ENCODE assay signal across 12 mouse cellular contexts in genomic region chr2:31880868-31881267, GRCm38 (mm10). TPM values are rescaled to one million over a fixed set of nuclear protein-coding genes. Genes with fewer than 3 reads are reported as not detected.
DNase-seq lines count a peak whose midpoint lies in the region; ATAC-seq and TF ChIP-seq lines count a peak whose summit lies in the region.
"Had no signal": no experiment of that assay in that cellular context is flagged by ENCODE, and none has a peak within 500 bp of the region (broad histone marks: within the 10 kb centered on the region; RNA-seq: fewer than 3 reads in every experiment).

No protein-coding gene starts in this region.

- no peak overlapping the region for H3K27ac ChIP-seq in kidney, embryonic 14.5 days (ENCODE audit: low read depth, low read length)
- no peak overlapping the region for H3K27ac ChIP-seq in intestine, embryonic 16.5 days (ENCODE audit: low read length)
- no peak overlapping the region for H3K27ac ChIP-seq in forebrain, postnatal 0 days (ENCODE audit: low read depth, low read length)
- H3K27ac ChIP-seq: midbrain, embryonic 12.5 days had no signal

- no peak for TF ChIP-seq CTCF in forebrain, postnatal 0 days (IDR thresholded peaks at IDR 0.05; ENCODE audit: low read depth)

- WGBS in kidney, embryonic 14.5 days = 3% methylated on average over 14 of the region's 14 CpGs
- WGBS in intestine, embryonic 16.5 days = 18% methylated on average over 14 of the region's 14 CpGs
- WGBS in forebrain, postnatal 0 days = 6% methylated on average over 14 of the region's 14 CpGs

- 0 out of 2 replicates have a peak overlapping the region, but pooled peaks have one; percentile 15 for H3K4me2 ChIP-seq in kidney, embryonic 14.5 days (replicated peaks; ENCODE audit: low read depth, low read length)
- H3K4me2 ChIP-seq in intestine, embryonic 16.5 days (ENCODE audit: low read depth, low read length) = no peak overlapping the region
- H3K4me2 ChIP-seq in forebrain, postnatal 0 days (ENCODE audit: low read depth) = no peak overlapping the region
- H3K4me2 ChIP-seq: midbrain, embryonic 12.5 days had no signal

- H3K36me3 ChIP-seq in kidney, embryonic 14.5 days (ENCODE audit: control insufficient read depth, insufficient read depth, low read length) = no peaks in the 10 kb centered on the region
- no peaks in the 10 kb centered on the region for H3K36me3 ChIP-seq in intestine, embryonic 16.5 days (ENCODE audit: control insufficient read depth, insufficient read depth, low read length)
- no peaks in the 10 kb centered on the region for H3K36me3 ChIP-seq in forebrain, postnatal 0 days (ENCODE audit: insufficient read depth)
- H3K36me3 ChIP-seq: midbrain, embryonic 12.5 days had no signal

- H3K27me3 ChIP-seq in kidney, embryonic 14.5 days (ENCODE audit: control insufficient read depth, insufficient read depth, low read length) = peaks cover 26% of the 10 kb centered on the region
- peaks cover 17% of the 10 kb centered on the region; the same call in 1 of the 2 replicates for H3K27me3 ChIP-seq in intestine, embryonic 16.5 days (replicated peaks; ENCODE audit: control insufficient read depth, insufficient read depth, low read length)
- H3K27me3 ChIP-seq in forebrain, postnatal 0 days (ENCODE audit: insufficient read depth, low read length) = peaks cover 17% of the 10 kb centered on the region; the same call in 1 of the 2 replicates

- peaks cover 7% of the 10 kb centered on the region; the same call in 1 of the 2 replicates for H3K4me1 ChIP-seq in kidney, embryonic 14.5 days (ENCODE audit: control insufficient read depth, insufficient read depth, low read length)
- H3K4me1 ChIP-seq in intestine, embryonic 16.5 days (ENCODE audit: control insufficient read depth, insufficient read depth, low read length) = no peaks in the 10 kb centered on the region
- H3K4me1 ChIP-seq in forebrain, postnatal 0 days (ENCODE audit: insufficient read depth) = 0 out of 2 replicates have a peak, but pooled peaks cover 4% of the 10 kb centered on the region

- ATAC-seq in kidney, embryonic 14.5 days (ENCODE audit: low FRiP score, low TSS enrichment) = peak; percentile 40; the same call in 1 of the 2 replicates
- no peak for ATAC-seq in intestine, embryonic 16.5 days
- no peak for ATAC-seq in forebrain, postnatal 0 days

- no peak overlapping the region for H3K4me3 ChIP-seq in kidney, embryonic 14.5 days (ENCODE audit: low read length)
- no peak overlapping the region for H3K4me3 ChIP-seq in intestine, embryonic 16.5 days (ENCODE audit: low read length)
- H3K4me3 ChIP-seq in forebrain, postnatal 0 days (ENCODE audit: low read depth, low read length) = no peak overlapping the region
- H3K4me3 ChIP-seq: midbrain, embryonic 12.5 days had no signal

- no peak for DNase-seq in kidney, adult 18-20 months
- DNase-seq in CD4-positive, CD25-positive, alpha-beta regulatory T cell, adult 2 months (ENCODE audit: low read depth, low spot score) = peak; percentile 81
- peak; percentile 87 for DNase-seq in ZHBTc4 (ENCODE audit: low read depth, low spot score)
- DNase-seq in spleen, adult 18-20 months = peak; percentile 68 to 72
- no peak for DNase-seq in forebrain, postnatal 0 days
- DNase-seq in layer of hippocampus, postnatal 10 days (ENCODE audit: low spot score in 2 of 2) = no peak
- DNase-seq: cerebellum, adult 2 months; kidney, adult 9 months; retina, postnatal 1 day had no signal

- no peak overlapping the region for H3K9ac ChIP-seq in kidney, embryonic 14.5 days (ENCODE audit: low read depth, low read length)
- H3K9ac ChIP-seq in intestine, embryonic 16.5 days (ENCODE audit: low read depth, low read length) = no peak overlapping the region
- no peak overlapping the region for H3K9ac ChIP-seq in forebrain, postnatal 0 days

- H3K9me3 ChIP-seq in kidney, embryonic 14.5 days (ENCODE audit: control insufficient read depth, low read length) = no peaks in the 10 kb centered on the region
- H3K9me3 ChIP-seq in intestine, embryonic 16.5 days (ENCODE audit: control insufficient read depth, low read length) = no peaks in the 10 kb centered on the region
- no peaks in the 10 kb centered on the region for H3K9me3 ChIP-seq in forebrain, postnatal 0 days (ENCODE audit: low read length)
- H3K9me3 ChIP-seq: midbrain, embryonic 12.5 days had no signal

RNA-seq across cellular contexts. Expression of gene Lamc3, which starts 6.2 kb away (rescaled TPM):
- 2.0 and 3.6 TPM in 2 replicates for polyA plus RNA-seq in kidney, embryonic 14.5 days (2014; fragmentation: Nextera tagmentation; extraction: Ambion mirVana)
- polyA plus RNA-seq in intestine, embryonic 16.5 days (2015; fragmentation: Nextera tagmentation; extraction: Ambion mirVana) = 0.44 and 0.83 TPM in 2 replicates
- total RNA-seq in forebrain, postnatal 0 days (2014; rRNA removed) = 6.2 and 11.0 TPM in 2 replicates
- polyA plus RNA-seq in forebrain, postnatal 0 days (2015; fragmentation: Nextera tagmentation; extraction: Ambion mirVana) = 1.9 and 2.5 TPM in 2 replicates
- total RNA-seq in layer of hippocampus, postnatal 10 days (2021) = 10 to 100 TPM in 1 of 2 experiments, 1 to 10 TPM in 1; 9.4 to 10.2 TPM

RNA-seq across cellular contexts. Expression of gene Fibcd1, which starts 35.1 kb away (rescaled TPM):
- polyA plus RNA-seq in kidney, embryonic 14.5 days (2014; fragmentation: Nextera tagmentation; extraction: Ambion mirVana) = 1.1 TPM in 2 replicates
- polyA plus RNA-seq in intestine, embryonic 16.5 days (2015; fragmentation: Nextera tagmentation; extraction: Ambion mirVana) = 0.70 and 0.77 TPM in 2 replicates
- total RNA-seq in forebrain, postnatal 0 days (2014; rRNA removed) = 8.9 and 12.7 TPM in 2 replicates
- 5.7 and 8.5 TPM in 2 replicates for polyA plus RNA-seq in forebrain, postnatal 0 days (2015; fragmentation: Nextera tagmentation; extraction: Ambion mirVana)
- total RNA-seq in layer of hippocampus, postnatal 10 days (2021) = 10 to 100 TPM; 85.7 to 96.1 TPM

Comparison
In these comparisons a context has a peak if more than half of its experiments do, and no peak if none do; other contexts are left out.
1. DNase-seq: peak in CD4-positive, CD25-positive, alpha-beta regulatory T cell, adult 2 months (single experiment), ZHBTc4 (single experiment) and spleen, adult 18-20 months (2 of 2); none in kidney, adult 18-20 months (single experiment), forebrain, postnatal 0 days (single experiment) and layer of hippocampus, postnatal 10 days (0 of 2).